ENCODE assay signal across 8 mouse cellular contexts in the genomic region with DNA sequence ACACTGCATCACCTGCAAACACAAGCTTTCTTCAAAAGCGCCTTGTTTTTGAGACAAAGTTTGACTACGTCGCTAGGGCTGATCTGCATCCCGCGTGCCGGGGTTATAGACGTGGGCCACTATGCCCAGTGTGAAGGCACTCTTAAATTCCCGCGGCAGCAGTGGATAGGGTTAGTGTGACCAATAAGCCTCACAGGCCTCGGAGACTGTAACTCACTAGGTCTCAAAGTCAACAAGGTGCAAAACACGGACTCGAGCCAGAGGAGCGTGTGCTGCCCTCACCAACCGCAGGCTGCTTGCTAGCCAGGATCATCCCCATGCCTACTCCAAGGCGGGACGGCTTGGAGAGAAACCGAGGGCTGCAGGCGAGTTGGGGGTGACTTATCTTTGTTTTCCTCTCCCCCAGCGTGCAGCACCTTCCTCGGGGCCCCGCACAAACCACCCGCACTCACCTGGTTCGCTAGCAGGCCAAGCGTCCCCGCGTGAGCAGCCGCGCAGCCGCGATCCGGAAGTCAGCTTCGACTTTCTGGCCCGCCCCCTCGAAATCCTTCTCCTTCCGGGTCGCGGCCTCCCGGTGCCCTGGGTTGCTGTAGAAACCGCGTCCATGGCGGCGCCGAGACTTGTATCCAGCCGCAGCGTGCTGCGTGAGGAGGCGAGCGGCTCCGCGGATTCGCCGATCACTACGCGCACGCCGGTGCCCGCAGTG. TPM values are rescaled to one million over a fixed set of nuclear protein-coding genes. Genes with fewer than 3 reads are reported as not detected.
A peak's percentile ranks its signal among the peaks of the same experiment; 100 is the strongest.
DNase-seq lines count a peak whose midpoint lies in the region; ATAC-seq and TF ChIP-seq lines count a peak whose summit lies in the region.

Iqck (plus strand) TSS at position 582 of the 706 bp plus-strand sequence.

- ATAC-seq in Patski = peak; percentile 73
- ATAC-seq in hindbrain, embryonic 15.5 days (ENCODE audit: low FRiP score, low read depth) = peak; percentile 97

- WGBS in hindbrain, embryonic 15.5 days = 0% methylated on average over 57 of the region's 57 CpGs

- peaks cover 12% of the 10 kb centered on the region; the same call in 1 of the 2 replicates for H3K36me3 ChIP-seq in hindbrain, embryonic 15.5 days

- in situ Hi-C loops in Patski (cut with MboI; ENCODE audit: low pct_unique_long_range_greater_than_20kb) = loop anchor here (10.0 kb wide), 1 partner anchor 139 kb away; the partner anchor contains the start of gene Gprc5b

- H3K4me3 ChIP-seq in hindbrain, embryonic 15.5 days = peak within 1 kb of the TSS; percentile 94

- TF ChIP-seq CTCF in Patski (IDR thresholded peaks at IDR 0.05) = no peak

- POLR2A ChIA-PET in Patski (lab: Charles Lee) = interaction anchor here (1.4 to 1.8 kb wide), 4 partner anchors 9 to 71 kb away, joined by 3 to 7 read pairs (median 4); no protein-coding TSS in a partner anchor

- no peaks in the 10 kb centered on the region for H3K27me3 ChIP-seq in Patski
- no peaks in the 10 kb centered on the region for H3K27me3 ChIP-seq in hindbrain, embryonic 15.5 days

- peak within 1 kb of the TSS; percentile 75 for H3K9ac ChIP-seq in hindbrain, embryonic 15.5 days

- no peak for DNase-seq in Patski (ENCODE audit: low read depth, low spot score)
- DNase-seq in cerebellum, postnatal 14 days = peak; percentile 95 to 96
- peak; percentile 80 to 83 for DNase-seq in frontal cortex, postnatal 25 days (ENCODE audit: low spot score in 2 of 2)
- DNase-seq in left cerebral cortex, adult 11 months (ENCODE audit: low spot score) = peak; percentile 86
- DNase-seq in lung, postnatal 4 days = peak; percentile 93
- DNase-seq in retina, postnatal 7 days (ENCODE audit: low read depth, low spot score) = peak; percentile 88
- DNase-seq in urinary bladder, adult 2 months (ENCODE audit: low spot score) = peak; percentile 92

- no peaks in the 10 kb centered on the region for H3K9me3 ChIP-seq in hindbrain, embryonic 15.5 days

- peaks cover 31% of the 10 kb centered on the region for H3K4me1 ChIP-seq in hindbrain, embryonic 15.5 days (replicated peaks)

- peak within 1 kb of the TSS; percentile 88 for H3K27ac ChIP-seq in hindbrain, embryonic 15.5 days (replicated peaks)

- peak within 1 kb of the TSS; percentile 85 for H3K4me2 ChIP-seq in hindbrain, embryonic 15.5 days

- CTCF ChIA-PET in Patski (lab: Charles Lee) = interaction anchor here (1.7 kb wide), 1 partner anchor 15 kb away, joined by 4 read pairs; no protein-coding TSS in a partner anchor

RNA-seq across cellular contexts. Expression of gene Iqck, which starts in this region (rescaled TPM):
- 4.5 TPM for polyA plus RNA-seq in Patski (2021)
- polyA plus RNA-seq in hindbrain, embryonic 15.5 days (2015; fragmentation: Nextera tagmentation; extraction: Ambion mirVana) = 3.7 and 4.7 TPM in 2 replicates
- polyA plus RNA-seq in urinary bladder, adult 2 months (2012; rRNA removed) = 2.8 and 4.3 TPM in 2 replicates
